Mouse (Mus musculus) lung, adult 2 months (tissue): ENCODE measurements around the gene Xpa. TPM values are rescaled to one million over a fixed set of nuclear protein-coding genes. Genes with fewer than 3 reads are reported as not detected.

Experiments
- DNase-seq: peaks from one replicate; pipeline ENCODE4 v3.0.0; 2022
- H3K4me1 ChIP-seq: fragments of 200-500 bp; 2 replicates; pipeline ENCODE4 v1.6.1; 2011; ENCODE audit warnings: low read length; ENCODE audit not compliant: control insufficient read depth, insufficient read depth
- H3K4me3 ChIP-seq: fragments of 200-500 bp; replicated peaks from 2 replicates; pipeline ENCODE3; 2011; ENCODE audit warnings: low read depth, mild to moderate bottlenecking, control low read depth, low read length; ENCODE audit errors: extremely low read depth
- CTCF ChIP-seq: fragments of 200-500 bp; IDR thresholded peaks from 2 replicates; pipeline ENCODE4 v1.5.1; 2011; ENCODE audit warnings: mild to moderate bottlenecking, low read length, control low read depth; ENCODE audit not compliant: insufficient read depth
- POLR2A ChIP-seq: fragments of 200-500 bp; IDR thresholded peaks from 2 replicates; pipeline ENCODE4 v1.6.1; 2011; ENCODE audit warnings: low read depth, mild to moderate bottlenecking, control low read depth, low read length, borderline replicate concordance; ENCODE audit errors: extremely low read depth
- WGBS: fragments of 180-500 bp; shearing (Covaris S2); methylation state at CpG from one replicate; pipeline ENCODE4 v1.1.7; 2018; 5-methylcytosine and 5-hydroxymethylcytosine counted together
- polyA plus RNA-seq: library from polyadenylated mRNA; depleted of rRNA; stranded (reverse); fragments of >200 nt; gene quantifications from 2 replicates; pipeline ENCODE4 v1.2.3, GENCODE M21; 2012

Gene Xpa
- polyA plus RNA-seq, 1 experiment: 21.2 TPM

DNA sequence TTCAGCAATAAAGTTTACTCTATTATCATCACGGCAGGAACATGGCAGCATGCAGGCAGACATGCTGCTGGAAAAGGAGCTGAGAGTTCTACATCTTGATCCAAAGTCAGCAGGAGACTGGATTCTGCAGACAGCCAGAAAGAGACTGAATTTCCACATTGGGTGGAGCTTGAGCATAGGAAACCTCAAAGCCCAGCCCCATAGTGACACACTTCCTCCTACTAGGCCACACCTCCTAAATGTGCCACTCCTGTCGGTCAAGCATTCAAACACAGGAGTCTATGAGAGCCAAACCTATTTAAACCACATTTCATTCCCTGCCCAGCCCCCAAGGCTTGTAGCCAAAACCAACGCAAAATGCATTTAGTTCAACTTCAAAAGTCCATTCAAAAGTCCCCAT, 9.6 kb downstream of the Xpa start:
- DNase-seq: no peak
- Histone ChIP-seq H3K4me3 (no peak overlapping the region), H3K4me1 (no peaks in the 10 kb centered on the region)
- no peak for TF ChIP-seq CTCF
- TF ChIP-seq POLR2A: no peak
- WGBS: 57% methylated on average over 3 of the region's 3 CpGs

DNA sequence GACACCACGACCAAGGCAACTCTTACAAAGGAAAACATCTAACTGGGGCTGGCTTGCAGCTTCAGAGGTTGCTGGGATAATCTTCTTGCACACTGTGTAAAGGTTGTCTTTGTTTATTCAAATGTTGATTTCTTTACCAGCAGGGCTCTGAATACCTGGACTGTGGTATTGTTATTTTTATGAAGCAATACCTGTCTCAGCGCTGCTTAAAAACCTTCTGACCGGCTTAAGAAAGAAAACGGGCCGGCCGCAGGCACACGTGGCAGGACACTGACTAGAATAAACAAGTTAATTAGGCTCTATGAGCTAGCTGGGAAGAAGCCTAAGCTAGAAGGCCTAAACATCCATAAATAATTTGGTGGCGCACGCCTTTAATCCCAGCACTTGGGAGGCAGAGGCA, 10.2 kb downstream of the Xpa start:
- TF ChIP-seq CTCF: no peak
- no peak for TF ChIP-seq POLR2A
- WGBS: 80% methylated on average over 9 of the region's 9 CpGs
- DNase-seq: no peak
- Histone ChIP-seq H3K4me1 (no peaks in the 10 kb centered on the region), H3K4me3 (no peak overlapping the region)

DNA sequence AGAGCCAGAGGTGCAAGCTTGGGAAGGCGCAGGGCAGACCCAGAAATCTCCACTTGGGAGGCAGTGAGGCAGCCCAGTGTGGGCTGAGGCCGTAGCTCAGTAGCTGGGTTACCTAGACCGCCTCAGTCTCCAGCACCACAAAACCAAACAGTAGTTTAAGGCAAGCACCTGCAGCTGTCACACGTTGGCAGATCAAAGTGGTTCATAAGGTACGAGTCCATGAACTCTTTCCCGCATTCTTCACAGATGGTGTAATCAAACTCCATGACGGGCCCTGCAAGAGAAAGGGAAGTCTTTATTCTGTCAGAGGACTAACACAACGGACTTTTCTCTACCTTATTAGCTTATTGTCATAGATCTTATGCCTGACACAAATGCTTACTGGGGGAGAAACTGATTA, 10.7 kb downstream of the Xpa start:
- 68% methylated on average over 8 of the region's 8 CpGs for WGBS
- H3K4me1 ChIP-seq: no peaks in the 10 kb centered on the region

DNA sequence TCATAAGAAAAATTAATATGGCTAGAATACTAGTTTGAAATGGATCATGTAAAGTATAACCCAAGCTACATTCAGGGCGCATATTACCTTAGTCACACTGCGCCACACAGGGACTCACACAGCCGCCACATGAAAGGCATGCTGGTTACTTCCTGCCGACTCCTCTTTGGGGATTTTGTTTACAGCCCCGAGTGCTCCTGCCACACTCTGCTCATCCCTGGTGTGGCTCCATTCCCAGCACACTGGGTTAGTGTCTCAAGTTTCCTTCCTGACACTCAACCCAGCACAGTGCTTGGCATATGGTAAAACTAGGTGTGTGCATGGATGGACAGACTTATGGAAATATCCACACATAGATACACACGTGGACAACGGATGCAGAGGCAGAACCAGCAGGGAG, 13.9 kb downstream of the Xpa start:
- 80% methylated on average over 7 of the region's 7 CpGs for WGBS
- TF ChIP-seq CTCF: no peak
- no peak for TF ChIP-seq POLR2A

More for the DNA sequence above, 10.7 kb downstream of the Xpa start:
- DNase-seq: no peak
- TF ChIP-seq CTCF (no peak), POLR2A (no peak)
- H3K4me3 ChIP-seq: no peak overlapping the region

DNA sequence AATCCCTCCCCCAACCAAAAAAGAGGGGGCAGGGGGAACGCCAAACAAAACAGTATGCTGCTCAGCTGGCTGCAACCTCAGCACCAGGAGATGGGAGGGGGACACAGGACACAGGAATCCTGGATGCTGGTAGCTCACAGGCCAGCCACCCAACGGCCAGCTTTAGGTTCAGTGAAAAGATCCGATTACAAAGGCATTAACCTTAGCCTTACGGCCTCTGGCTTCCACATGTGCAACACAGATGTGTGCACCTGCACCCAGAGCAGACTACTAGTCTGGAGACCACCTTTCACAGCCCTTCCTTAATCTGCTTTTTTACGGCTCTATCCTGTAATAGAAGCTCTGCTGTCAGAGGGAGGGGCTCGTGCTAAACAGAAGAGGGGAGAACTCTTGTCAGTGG, 14.9 kb downstream of the Xpa start:
- WGBS: 80% methylated on average over 6 of the region's 6 CpGs
- no peak overlapping the region for H3K4me3 ChIP-seq
- no peaks in the 10 kb centered on the region for H3K4me1 ChIP-seq
- TF ChIP-seq POLR2A: no peak
- no peak for TF ChIP-seq CTCF
- DNase-seq: no peak

More for the DNA sequence above, 13.9 kb downstream of the Xpa start:
- no peaks in the 10 kb centered on the region for H3K4me1 ChIP-seq
- no peak overlapping the region for H3K4me3 ChIP-seq
- no peak for DNase-seq

DNA sequence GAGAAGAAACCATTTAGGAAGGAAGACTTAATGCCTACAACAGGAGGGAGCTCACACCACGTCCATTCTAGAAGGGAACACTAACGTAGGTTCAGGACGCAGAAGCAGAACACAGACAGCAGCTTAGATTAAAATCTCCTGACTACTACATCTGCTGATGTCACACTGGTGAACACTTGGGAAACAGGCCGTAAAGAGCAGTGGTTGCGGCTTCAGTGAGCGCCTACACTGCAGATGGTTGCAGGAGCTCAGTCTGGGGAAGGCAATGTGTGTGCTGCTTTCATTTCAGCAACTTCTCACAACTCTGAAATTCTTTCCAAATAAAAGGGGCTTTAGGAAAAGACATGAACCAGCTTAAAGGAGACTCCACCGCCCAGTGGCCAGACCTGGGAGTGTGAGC, 18.6 kb downstream of the Xpa start:
- WGBS: 84% methylated on average over 7 of the region's 7 CpGs
- H3K4me1 ChIP-seq: no peaks in the 10 kb centered on the region
- no peak overlapping the region for H3K4me3 ChIP-seq
- no peak for DNase-seq
- TF ChIP-seq CTCF (no peak), POLR2A (no peak)

DNA sequence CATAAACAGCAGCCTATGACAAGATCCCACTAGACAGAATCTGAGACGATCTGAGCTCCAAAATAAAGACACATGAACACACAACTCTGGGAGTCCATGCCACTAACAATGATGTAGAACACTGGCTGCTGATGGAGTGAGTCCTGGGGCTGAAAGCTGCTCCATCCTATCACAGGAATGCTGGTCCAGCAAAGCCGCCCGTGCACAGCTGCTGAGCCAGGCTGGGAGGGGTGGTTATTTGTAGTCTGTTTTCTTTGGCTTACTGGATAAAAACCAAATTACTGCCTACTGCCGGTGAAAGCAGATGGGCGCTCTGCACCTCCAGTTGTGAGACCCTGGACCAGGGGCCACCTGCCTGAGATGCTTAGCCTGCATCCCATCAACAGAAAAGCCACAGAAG, 19.1 kb downstream of the Xpa start:
- H3K4me3 ChIP-seq: no peak overlapping the region
- TF ChIP-seq POLR2A: no peak
- TF ChIP-seq CTCF: no peak
- H3K4me1 ChIP-seq: no peaks in the 10 kb centered on the region
- 73% methylated on average over 5 of the region's 5 CpGs for WGBS
- DNase-seq: no peak

DNA sequence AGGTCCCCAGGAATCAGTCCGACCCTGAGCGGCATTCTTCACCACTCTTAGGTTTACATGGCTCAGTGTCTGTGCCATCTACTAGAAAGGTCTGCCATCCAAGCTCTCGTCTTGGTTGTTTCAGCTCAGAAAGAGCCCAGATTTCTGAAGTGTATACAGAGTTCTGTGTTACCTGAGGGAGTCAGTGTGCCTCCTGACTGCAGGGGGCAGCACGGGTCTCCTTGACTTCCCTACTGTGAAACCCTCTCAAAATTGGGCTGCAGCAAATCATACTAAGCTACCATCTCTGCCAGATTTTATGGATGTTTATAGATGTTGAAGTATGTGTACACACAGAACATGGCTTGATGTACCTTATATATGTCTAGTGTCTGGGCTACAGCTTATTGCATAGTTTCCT, 19.8 kb downstream of the Xpa start:
- no peak for DNase-seq
- WGBS: 78% methylated on average over 4 of the region's 4 CpGs
- TF ChIP-seq POLR2A (no peak), CTCF (no peak)
- Histone ChIP-seq H3K4me1 (no peaks in the 10 kb centered on the region), H3K4me3 (no peak overlapping the region)

DNA sequence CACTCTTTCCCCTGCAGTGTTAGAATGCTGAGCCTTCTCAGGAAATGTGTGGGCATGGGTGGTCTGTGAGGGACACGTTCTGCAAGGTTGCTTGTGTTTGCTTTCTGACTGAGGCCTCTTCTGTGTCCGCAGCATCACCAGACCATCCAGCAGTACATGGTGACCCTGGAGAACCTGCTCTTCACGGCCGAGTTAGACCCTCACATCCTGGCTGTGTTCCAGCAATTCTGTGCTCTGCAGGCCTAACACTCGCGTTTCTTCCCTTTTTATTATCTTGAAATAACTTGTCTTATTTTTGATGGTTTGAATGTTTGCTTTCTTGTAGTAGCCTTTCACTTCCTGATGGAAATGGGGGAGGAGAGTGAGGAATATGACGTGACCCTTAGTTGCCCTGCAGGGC, 24.4 kb downstream of the Xpa start:
- DNase-seq: no peak
- no peaks in the 10 kb centered on the region for H3K4me1 ChIP-seq
- 53% methylated on average over 7 of the region's 7 CpGs for whole genome bisulfite sequencing
- TF ChIP-seq CTCF (no peak), POLR2A (no peak)
- H3K4me3 ChIP-seq: no peak overlapping the region

DNA sequence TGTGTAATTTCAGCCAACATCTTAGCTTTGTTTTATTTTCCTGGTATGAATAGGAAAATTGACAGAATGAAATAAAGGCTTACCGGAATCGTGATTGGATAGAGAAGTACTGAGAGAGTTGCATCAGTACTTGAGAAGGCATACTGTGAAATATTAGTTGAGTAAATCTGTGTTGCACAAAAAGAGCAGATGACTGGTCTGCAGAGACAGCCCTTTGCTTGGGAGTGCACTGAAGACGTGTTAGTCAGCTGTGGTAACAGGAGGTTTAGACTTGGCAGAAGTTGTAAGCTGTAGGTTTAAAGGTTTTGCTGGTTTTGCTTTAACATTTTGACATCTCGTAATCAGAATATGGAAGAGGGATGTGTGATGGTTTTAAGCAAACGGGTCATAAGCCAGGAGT, 30.3 kb downstream of the Xpa start:
- TF ChIP-seq POLR2A: no peak
- TF ChIP-seq CTCF: no peak
- Histone ChIP-seq H3K4me1 (no peaks in the 10 kb centered on the region), H3K4me3 (no peak overlapping the region)
- WGBS: 87% methylated on average over 5 of the region's 5 CpGs
- no peak for DNase-seq
